Mouse (Mus musculus): Measurements from ENCODE around the gene Zfhx3. TPM values are rescaled to one million over a fixed set of nuclear protein-coding genes. Genes with fewer than 3 reads are reported as not detected.

Gene Zfhx3
- polyA plus RNA-seq, 1 experiment from 2014 or later: 6.2 TPM

DNA sequence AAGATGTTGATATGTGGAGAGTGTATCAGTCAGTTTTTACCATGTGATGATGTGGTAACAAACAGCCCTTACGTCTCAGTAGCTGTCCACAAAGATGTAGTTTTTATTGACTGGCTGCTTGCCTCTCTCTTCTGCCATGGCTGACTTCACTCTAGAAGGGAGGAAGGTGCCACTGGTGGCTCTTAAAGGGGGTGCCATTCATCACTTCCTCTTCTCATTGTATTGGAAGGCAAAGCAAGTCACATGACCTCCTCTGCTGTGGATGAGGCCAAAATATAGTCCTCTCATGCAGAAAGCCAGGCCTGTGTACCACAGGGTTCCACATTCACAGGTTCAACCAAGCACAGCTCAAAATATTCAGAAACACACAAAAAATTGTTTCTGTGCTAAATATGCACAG is 688.6 kb downstream of the Zfhx3 start:
- Histone ChIP-seq H3K36me3 (no peaks in the 10 kb centered on the region), H3K4me2 (no peak overlapping the region), H3K9me3 (no peaks in the 10 kb centered on the region), H3K9ac (no peak overlapping the region), H3K27ac (replicated peaks) (no peak overlapping the region), H3K27me3 (replicated peaks) (no peaks in the 10 kb centered on the region), H3K4me3 (no peak overlapping the region), H3K4me1 (no peaks in the 10 kb centered on the region)
- 91% methylated on average over 1 of the region's 1 CpGs for WGBS
- ATAC-seq (ENCODE audit: extremely low read depth, insufficient number of reproducible peaks, low FRiP score, low TSS enrichment): no peak

DNA sequence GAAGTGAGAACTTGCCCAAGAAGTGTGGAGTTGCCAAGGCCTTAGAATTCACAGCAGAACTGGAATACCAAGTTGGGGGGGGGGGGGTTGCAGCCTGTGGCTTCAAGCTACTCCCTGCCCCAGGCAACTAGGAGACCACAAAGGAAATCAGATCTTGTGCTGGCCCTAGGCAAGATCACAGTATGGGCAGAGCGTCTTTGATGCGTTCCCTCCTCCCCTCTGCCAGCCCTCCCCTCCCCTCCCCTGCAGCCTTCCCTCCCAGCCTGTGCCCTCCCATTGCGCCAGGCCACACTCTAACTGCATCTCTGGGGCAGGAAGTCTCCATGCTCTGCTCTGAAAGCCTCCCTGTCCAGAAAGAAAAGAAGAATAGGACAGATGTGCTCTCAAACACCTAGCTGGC is 691.8 kb downstream of the Zfhx3 start:
- Histone ChIP-seq H3K4me3 (no peak overlapping the region), H3K27me3 (replicated peaks) (no peaks in the 10 kb centered on the region), H3K4me2 (no peak overlapping the region), H3K4me1 (no peaks in the 10 kb centered on the region), H3K9me3 (no peaks in the 10 kb centered on the region), H3K27ac (replicated peaks) (no peak overlapping the region), H3K9ac (no peak overlapping the region), H3K36me3 (no peaks in the 10 kb centered on the region)
- 55% methylated on average over 2 of the region's 3 CpGs for WGBS
- ATAC-seq (ENCODE audit: extremely low read depth, insufficient number of reproducible peaks, low FRiP score, low TSS enrichment): no peak

DNA sequence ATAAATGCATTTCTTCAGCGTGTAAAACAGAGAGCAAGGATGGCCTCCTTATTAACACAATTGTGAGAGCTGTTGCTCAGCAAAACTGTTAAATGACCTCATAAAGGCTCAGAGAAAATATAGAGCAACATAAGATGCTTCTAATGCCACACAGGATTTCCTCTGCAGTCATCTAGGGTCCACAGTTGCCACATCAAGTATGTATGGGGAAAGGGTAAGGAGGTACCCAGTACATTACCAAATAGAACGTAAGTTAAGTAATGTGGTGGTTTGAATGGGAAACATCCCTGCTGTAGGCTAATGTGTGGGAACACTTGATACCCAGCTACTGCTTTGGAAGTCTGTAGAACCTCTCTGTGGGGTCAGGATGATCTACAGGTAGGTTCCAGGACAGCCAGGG is 695.4 kb downstream of the Zfhx3 start:
- H3K27ac ChIP-seq (replicated peaks): no peak overlapping the region
- H3K9ac ChIP-seq: no peak overlapping the region
- H3K4me1 ChIP-seq: no peaks in the 10 kb centered on the region
- no peaks in the 10 kb centered on the region for H3K9me3 ChIP-seq
- no peak for ATAC-seq (ENCODE audit: extremely low read depth, insufficient number of reproducible peaks, low FRiP score, low TSS enrichment)
- no peak overlapping the region for H3K4me2 ChIP-seq
- H3K36me3 ChIP-seq: no peaks in the 10 kb centered on the region
- H3K27me3 ChIP-seq (replicated peaks): no peaks in the 10 kb centered on the region
- no peak overlapping the region for H3K4me3 ChIP-seq
- WGBS: 88% methylated on average over 2 of the region's 2 CpGs

DNA sequence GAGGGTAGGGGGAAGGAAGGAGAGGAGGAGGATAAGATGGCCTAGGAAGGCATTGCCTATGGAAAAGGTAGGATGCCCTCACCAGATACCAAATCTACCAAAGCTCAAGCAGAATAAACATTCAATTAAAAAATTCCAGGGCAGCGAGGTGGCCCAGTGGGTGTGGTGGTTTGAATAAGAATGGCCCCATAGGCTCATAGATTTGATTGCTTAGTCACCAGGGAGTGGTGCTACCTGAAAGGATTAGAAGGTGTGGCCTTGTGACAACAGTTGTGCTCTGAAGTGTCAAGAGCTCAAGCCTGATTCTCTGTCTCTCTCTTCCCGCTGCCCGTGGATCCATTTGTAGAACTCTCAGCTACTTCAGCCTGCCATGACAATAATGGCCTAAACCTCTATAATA is 703.2 kb downstream of the Zfhx3 start:
- Histone ChIP-seq H3K27ac (replicated peaks) (no peak overlapping the region), H3K27me3 (replicated peaks) (no peaks in the 10 kb centered on the region), H3K9ac (no peak overlapping the region), H3K36me3 (no peaks in the 10 kb centered on the region), H3K4me3 (no peak overlapping the region), H3K4me2 (no peak overlapping the region), H3K4me1 (peaks cover 3% of the 10 kb centered on the region; the same call in 1 of the 2 replicates), H3K9me3 (no peaks in the 10 kb centered on the region)
- WGBS: 68% methylated on average over 3 of the region's 3 CpGs
- ATAC-seq (ENCODE audit: extremely low read depth, insufficient number of reproducible peaks, low FRiP score, low TSS enrichment): no peak

DNA sequence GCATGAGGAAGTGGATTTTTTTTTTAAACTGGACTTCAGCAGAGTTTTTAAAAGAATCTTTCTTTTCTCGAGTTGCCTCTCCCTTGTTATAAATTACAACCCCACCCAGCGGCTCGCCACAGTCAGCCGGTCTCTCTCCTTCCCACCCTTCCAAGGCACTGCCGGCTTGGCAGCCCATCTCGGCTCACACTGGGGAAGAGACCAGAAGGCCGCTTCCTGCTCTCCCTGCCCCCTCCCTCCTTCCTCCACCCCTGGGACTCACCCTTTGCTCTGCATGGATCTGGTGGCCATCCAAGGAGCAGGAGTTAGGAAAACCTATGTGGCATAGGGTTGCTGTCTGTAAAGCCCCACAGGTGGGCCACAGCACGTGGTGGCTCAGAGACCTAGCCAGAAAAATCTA is 705.1 kb downstream of the Zfhx3 start:
- H3K4me2 ChIP-seq: no peak overlapping the region
- no peak overlapping the region for H3K27ac ChIP-seq (replicated peaks)
- no peaks in the 10 kb centered on the region for H3K27me3 ChIP-seq (replicated peaks)
- ATAC-seq (ENCODE audit: extremely low read depth, insufficient number of reproducible peaks, low FRiP score, low TSS enrichment): no peak
- WGBS: 25% methylated on average over 8 of the region's 8 CpGs
- H3K4me3 ChIP-seq: no peak overlapping the region
- H3K9ac ChIP-seq: no peak overlapping the region
- H3K9me3 ChIP-seq: no peaks in the 10 kb centered on the region
- H3K36me3 ChIP-seq: no peaks in the 10 kb centered on the region
- H3K4me1 ChIP-seq: peaks cover 3% of the 10 kb centered on the region; the same call in 1 of the 2 replicates

DNA sequence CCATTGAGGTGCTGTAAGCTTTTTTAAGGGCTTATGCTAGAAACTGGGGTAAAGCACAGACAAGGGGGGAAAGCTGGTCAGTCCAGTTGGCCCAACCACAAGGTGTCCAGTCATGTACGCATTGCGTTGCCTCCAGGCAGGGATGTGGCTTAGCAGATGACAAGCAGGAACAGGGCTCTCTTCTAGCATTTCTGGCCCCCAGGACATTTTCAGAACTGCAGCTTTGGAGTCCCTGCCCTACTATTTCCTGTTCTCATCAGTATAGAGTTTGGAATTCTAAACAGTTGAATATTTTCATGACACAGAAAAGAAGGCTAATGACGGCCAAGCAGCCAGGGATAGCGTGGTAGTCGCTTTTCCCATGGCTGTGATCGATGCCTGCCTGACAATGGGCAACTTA is 706.5 kb downstream of the Zfhx3 start:
- Histone ChIP-seq H3K4me3 (no peak overlapping the region), H3K4me1 (peaks cover 3% of the 10 kb centered on the region; the same call in 1 of the 2 replicates), H3K9me3 (no peaks in the 10 kb centered on the region), H3K9ac (no peak overlapping the region), H3K36me3 (no peaks in the 10 kb centered on the region), H3K4me2 (no peak overlapping the region), H3K27ac (replicated peaks) (no peak overlapping the region), H3K27me3 (replicated peaks) (no peaks in the 10 kb centered on the region)
- ATAC-seq (ENCODE audit: extremely low read depth, insufficient number of reproducible peaks, low FRiP score, low TSS enrichment): no peak
- 78% methylated on average over 6 of the region's 6 CpGs for WGBS

DNA sequence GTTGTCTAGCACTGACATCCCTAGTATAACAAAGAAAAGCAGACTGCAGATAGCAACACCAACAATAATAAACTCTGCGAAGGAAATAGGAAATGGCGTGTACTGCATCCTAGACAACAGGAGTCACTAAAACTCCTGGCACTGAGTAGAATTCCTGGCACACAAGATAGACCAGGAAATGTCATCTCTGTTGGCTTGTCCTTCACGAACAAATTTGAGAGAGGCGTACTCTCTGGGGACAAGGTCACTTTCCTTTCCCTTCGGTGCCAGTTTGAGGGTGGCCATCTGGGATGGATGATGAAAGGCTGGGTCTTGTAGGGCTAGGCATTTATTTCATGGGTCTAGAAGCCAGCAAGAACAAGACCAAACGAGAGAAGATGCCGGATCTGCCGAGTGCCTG is 708.4 kb downstream of the Zfhx3 start:
- 74% methylated on average over 8 of the region's 8 CpGs for WGBS

DNA sequence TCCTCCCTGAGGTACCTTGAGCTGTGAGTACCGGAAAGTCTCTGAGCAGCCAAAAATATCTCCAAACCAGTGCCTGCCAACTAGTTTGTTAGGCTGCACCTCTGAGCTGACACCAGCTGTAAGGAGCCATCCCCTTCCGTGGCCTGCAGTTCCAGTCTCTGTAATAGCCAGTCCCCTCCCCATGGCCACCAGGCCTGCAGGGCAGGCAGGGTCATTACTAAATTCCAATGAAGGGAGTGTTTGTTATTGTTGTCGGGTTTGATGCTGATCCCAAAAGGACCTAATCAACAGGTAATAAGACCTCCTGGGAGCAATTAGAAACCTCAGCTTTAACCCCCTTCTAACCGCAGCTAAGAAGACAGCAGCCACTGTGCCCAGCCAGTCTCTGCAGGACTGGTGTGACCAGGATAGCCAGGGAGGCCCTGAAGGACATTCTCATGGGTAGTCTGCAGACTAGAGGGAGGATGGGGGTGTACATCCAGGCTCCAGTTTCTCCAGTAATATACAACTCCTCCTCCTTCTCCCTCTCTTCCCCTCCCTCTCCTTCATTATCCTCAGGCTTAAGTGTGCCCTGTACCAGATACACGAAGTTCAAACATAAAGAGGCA is 719.1 kb downstream of the Zfhx3 start:
- Histone ChIP-seq H3K4me1 (no peaks in the 10 kb centered on the region), H3K4me3 (no peak overlapping the region), H3K4me2 (no peak overlapping the region), H3K27ac (replicated peaks) (no peak overlapping the region), H3K9ac (0 out of 2 replicates have a peak overlapping the region, but pooled peaks have one; percentile 25), H3K27me3 (replicated peaks) (no peaks in the 10 kb centered on the region), H3K36me3 (no peaks in the 10 kb centered on the region), H3K9me3 (no peaks in the 10 kb centered on the region)
- 37% methylated on average over 5 of the region's 5 CpGs for WGBS
- no peak for ATAC-seq (ENCODE audit: extremely low read depth, insufficient number of reproducible peaks, low FRiP score, low TSS enrichment)

More for the DNA sequence above, 708.4 kb downstream of the Zfhx3 start:
- no peaks in the 10 kb centered on the region for H3K27me3 ChIP-seq (replicated peaks)
- H3K4me1 ChIP-seq: peaks cover 3% of the 10 kb centered on the region; the same call in 1 of the 2 replicates
- no peak overlapping the region for H3K4me2 ChIP-seq
- H3K36me3 ChIP-seq: no peaks in the 10 kb centered on the region
- no peak overlapping the region for H3K4me3 ChIP-seq
- ATAC-seq (ENCODE audit: extremely low read depth, insufficient number of reproducible peaks, low FRiP score, low TSS enrichment): no peak
- no peaks in the 10 kb centered on the region for H3K9me3 ChIP-seq
- no peak overlapping the region for H3K9ac ChIP-seq
- H3K27ac ChIP-seq (replicated peaks): no peak overlapping the region

DNA sequence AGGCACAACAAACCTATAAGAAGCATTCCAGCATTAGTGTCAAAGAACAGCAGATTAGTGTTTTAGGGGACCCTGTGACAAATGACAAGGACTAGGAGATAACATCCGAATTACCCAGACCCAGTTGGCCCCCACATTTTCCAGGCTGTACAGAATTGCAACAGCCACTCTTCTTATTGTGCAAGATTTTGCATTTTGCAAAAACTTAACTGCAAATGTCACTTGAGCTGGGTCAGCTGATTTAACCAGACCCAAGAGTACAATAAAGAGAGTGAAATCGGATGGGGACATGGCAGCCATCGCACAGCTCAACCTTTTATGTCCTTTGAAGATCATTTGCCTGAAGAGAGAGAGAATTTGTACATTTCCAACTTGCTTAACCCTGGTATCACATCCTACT is 720.3 kb downstream of the Zfhx3 start:
- WGBS: 75% methylated on average over 3 of the region's 3 CpGs
- H3K27me3 ChIP-seq (replicated peaks): no peaks in the 10 kb centered on the region
- no peak overlapping the region for H3K4me3 ChIP-seq
- no peak overlapping the region for H3K9ac ChIP-seq
- H3K9me3 ChIP-seq: no peaks in the 10 kb centered on the region
- no peak for ATAC-seq (ENCODE audit: extremely low read depth, insufficient number of reproducible peaks, low FRiP score, low TSS enrichment)
- no peak overlapping the region for H3K27ac ChIP-seq (replicated peaks)
- H3K4me2 ChIP-seq: no peak overlapping the region
- H3K4me1 ChIP-seq: no peaks in the 10 kb centered on the region
- H3K36me3 ChIP-seq: no peaks in the 10 kb centered on the region

DNA sequence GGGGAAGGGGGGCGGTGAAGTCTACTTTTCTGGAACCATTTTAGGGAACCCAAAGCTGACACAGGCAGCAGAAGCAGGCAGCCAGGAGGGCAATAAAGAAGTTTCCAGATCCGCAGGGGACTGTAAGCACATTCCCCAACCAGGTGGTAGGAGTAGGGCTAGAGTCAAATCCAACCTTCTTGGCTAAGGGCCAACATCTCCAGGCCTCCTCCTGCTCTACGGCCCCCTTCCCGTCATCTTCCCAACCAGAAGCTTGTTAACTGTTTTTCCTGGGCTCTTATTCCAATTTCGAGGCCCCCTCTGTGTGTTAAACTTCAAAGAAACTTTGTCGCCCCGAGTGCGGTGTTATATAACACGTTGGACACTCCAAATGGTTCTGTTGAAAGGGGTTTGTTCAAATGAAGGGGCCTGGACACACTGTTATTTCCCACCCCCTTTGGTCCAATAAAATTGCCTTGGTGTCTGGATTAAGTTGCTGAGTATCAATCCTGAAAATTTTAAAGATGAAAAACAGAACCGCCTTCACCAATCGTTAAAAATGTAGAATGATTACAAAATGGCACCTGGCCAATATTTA is 729.6 kb downstream of the Zfhx3 start:
- no peak overlapping the region for H3K4me3 ChIP-seq
- no peaks in the 10 kb centered on the region for H3K4me1 ChIP-seq
- H3K27me3 ChIP-seq (replicated peaks): no peaks in the 10 kb centered on the region
- H3K9ac ChIP-seq: no peak overlapping the region
- no peak overlapping the region for H3K27ac ChIP-seq (replicated peaks)
- H3K36me3 ChIP-seq: no peaks in the 10 kb centered on the region
- 79% methylated on average over 11 of the region's 11 CpGs for WGBS
- H3K9me3 ChIP-seq: no peaks in the 10 kb centered on the region
- no peak overlapping the region for H3K4me2 ChIP-seq
- no peak for ATAC-seq (ENCODE audit: extremely low read depth, insufficient number of reproducible peaks, low FRiP score, low TSS enrichment)

DNA sequence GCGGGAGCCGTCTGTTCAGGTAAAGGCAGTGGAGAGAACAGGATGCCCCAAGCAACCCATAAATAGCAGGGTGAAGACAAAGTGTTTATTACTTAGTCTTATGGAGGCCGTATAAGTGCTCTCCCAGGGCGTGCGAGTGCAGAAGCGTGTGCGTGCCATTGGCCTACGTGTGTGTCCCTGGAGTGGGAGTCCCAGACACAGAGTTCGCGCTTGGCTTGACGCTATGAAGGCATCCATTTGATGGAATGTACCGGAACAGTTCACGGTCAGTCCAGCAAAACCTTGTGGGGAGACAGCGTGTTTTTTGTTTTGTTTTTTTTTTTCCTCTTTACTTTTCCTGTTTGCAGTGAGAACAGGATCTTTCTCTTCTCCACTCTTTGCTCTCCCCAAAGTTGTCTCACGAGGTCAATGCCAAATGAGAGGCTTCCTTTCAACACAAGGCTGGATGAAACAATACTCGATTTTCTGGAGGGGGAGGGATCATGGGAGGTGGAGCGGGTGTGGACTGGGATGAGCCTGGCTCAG is 732.6 kb downstream of the Zfhx3 start:
- no peak for ATAC-seq (ENCODE audit: extremely low read depth, insufficient number of reproducible peaks, low FRiP score, low TSS enrichment)
- Histone ChIP-seq H3K36me3 (no peaks in the 10 kb centered on the region), H3K4me1 (no peaks in the 10 kb centered on the region), H3K9ac (no peak overlapping the region), H3K4me2 (no peak overlapping the region), H3K27ac (replicated peaks) (no peak overlapping the region), H3K27me3 (replicated peaks) (no peaks in the 10 kb centered on the region), H3K9me3 (no peaks in the 10 kb centered on the region), H3K4me3 (no peak overlapping the region)
- WGBS: 77% methylated on average over 17 of the region's 17 CpGs

DNA sequence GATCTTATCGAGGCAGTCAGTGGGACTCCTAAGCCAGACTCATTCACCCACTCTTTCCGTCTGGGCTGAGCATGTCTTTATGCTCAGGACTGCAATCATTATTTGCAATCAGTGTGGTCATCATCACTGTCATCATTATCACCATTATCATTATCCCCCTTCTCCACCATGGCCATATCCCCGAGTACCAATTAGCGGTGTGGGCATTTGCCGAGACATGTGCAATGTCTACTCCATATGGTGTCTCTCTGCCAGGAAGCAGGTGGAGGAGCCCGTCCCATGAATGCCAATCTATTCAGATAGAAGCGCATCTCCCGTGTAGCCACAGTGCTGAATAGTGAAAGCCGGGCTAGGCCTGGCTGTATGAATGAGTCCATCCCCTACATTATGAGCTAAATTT is 747.2 kb downstream of the Zfhx3 start:
- 82% methylated on average over 9 of the region's 9 CpGs for WGBS
- Histone ChIP-seq H3K27me3 (replicated peaks) (peaks cover 9% of the 10 kb centered on the region), H3K4me1 (peaks cover 35% of the 10 kb centered on the region), H3K4me2 (no peak overlapping the region), H3K27ac (replicated peaks) (no peak overlapping the region), H3K9me3 (no peaks in the 10 kb centered on the region), H3K4me3 (no peak overlapping the region), H3K36me3 (no peaks in the 10 kb centered on the region), H3K9ac (no peak overlapping the region)
- no peak for ATAC-seq (ENCODE audit: extremely low read depth, insufficient number of reproducible peaks, low FRiP score, low TSS enrichment)
